Mouse (Mus musculus) embryo, embryonic 11 days (tissue): ENCODE measurements around the gene Mypop.

Experiments used
- DNase-seq: peaks from one replicate; pipeline ENCODE4 v3.0.0-alpha.2; 2015

Gene Mypop

DNA sequence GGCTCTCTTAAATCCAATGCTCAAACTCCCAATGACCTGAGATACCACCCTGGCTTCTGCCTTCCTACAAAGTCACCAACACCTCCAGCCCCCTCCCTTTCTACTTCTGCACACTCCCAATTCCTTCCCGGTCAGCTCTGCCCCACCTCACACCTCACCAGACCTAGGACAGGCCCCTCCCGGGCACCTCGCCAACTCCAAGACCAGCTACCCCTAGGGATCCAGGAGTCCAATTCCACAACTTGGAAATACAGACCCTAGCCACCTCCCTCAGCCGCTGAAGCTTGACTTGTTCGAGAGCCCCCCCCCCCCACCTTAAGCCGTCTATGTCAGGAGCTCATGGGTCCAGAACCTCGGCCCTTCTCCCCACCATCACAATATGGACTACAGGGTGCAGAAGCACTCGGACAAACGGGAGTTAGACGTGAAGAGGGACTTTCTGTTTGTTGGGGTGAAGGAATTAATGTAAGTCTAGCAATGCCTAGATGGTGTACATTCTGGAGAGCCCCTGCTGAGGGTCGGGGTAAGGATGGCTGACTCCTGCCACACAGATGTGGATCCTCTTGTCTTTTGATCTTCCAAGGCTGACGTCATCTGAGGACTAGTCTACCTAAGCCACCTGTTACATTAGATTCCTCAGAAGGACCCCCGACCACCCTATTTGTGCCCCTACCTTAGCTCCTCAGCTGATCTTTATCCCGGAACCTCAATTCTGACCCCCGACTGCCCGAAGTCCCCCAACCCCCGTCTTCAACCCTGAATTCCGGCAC lies 31.3 kb downstream of the Mypop start:
- no peak for DNase-seq

DNA sequence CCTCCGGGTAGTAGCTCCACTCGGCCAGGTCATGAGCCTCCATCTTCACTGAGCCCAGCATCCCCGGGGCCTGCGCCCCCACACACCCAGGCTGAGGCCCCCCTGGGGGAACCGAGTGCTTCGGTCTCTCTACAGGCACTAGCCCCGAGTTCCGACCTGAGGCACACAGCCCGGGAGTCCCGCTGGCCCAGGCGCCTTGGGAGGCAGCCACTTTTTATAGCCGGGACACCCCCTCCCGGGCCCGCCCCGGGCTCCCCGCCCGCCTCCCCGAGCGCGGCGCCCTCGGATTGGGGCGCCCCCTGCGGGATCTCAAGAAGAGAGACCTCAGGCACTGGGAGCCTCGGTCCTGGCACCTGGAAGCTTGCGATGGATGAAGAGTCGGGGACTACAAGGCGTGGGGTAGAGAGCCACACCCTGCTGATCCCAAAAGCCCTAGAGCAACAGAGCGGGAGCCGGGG lies 32.3 kb downstream of the Mypop start, which contains the start of gene Foxa3:
Gene Foxa3 (minus strand): TSS at position 182 of the 458 bp plus-strand sequence.
- DNase-seq: peak; percentile 24

DNA sequence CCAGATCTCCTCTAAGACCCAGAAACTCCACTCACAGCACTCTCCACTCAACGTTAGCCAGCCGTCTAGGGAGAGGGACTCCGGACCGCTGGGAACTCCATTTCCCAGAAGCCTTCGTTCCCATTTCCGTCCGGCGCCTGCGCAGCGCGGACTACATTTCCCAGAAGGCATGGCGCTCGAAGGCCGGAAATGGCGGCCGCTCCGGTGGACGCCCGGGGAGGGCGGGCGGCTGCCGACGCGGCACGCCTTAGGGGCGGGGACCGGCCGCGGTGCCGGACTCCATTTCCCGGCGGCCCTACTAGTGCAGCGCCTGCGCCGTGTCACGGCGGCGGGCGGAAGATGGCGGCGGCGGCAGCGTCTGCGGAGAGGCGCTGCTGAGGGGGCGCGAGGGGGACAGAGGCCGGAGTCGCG lies 33.1 kb downstream of the Mypop start, which contains the start of gene Sympk:
Gene Sympk (plus strand): TSS at position 282 of the 411 bp plus-strand sequence.
- DNase-seq: peak; percentile 99

DNA sequence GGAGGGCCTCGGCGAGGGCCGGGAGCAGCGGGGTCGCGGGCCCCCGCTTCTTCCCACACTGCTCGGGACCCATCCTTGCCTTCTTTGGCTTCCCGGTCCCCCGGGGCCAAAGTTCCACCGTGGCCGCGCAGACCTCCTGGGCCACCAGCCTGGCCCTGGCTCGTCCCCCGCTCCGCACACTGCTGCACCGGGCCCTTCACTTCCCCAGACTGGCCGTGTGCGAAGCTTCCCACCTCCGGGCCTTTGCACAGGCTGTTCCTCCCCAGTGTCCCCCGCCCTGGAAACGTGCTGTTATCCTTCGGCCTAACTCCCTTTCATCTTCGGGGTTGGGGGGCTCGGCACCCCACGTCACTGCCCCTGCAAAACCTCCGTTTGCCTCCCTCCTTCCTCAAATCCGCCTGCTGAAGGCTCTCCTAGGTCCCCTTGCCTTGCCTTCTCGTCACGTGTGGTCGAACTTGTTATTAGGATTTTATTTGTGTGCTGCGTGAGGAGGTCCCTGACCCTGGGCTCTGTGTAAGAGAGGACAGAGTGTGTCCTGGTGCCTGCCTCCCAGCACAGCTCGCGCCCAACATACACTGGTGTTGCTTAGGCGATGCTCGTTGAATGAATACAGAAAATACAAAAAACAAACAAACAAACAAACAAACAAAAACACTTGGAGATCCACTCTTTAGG lies 33.7 kb downstream of the Mypop start:
- peak; percentile 55 for DNase-seq

DNA sequence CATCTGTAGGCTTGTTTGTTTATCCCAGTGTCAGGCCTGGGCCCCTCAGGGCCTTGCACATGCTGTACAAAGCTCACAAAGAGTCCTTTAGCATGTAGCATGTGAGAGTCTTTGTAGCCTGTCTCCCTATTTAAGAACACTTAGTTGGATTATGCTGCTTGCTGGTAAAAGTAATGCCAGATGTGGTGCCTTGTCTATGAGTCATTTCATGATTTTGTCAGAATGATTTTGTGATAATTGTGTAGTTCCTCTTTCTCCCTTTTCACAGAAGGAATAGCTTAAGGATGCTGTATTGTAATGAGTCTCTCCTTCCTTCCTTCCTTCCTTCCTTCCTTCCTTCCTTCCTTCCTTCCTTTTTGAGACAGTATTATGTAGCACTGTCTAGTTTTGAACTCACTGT lies 37.0 kb downstream of the Mypop start:
- no peak for DNase-seq

DNA sequence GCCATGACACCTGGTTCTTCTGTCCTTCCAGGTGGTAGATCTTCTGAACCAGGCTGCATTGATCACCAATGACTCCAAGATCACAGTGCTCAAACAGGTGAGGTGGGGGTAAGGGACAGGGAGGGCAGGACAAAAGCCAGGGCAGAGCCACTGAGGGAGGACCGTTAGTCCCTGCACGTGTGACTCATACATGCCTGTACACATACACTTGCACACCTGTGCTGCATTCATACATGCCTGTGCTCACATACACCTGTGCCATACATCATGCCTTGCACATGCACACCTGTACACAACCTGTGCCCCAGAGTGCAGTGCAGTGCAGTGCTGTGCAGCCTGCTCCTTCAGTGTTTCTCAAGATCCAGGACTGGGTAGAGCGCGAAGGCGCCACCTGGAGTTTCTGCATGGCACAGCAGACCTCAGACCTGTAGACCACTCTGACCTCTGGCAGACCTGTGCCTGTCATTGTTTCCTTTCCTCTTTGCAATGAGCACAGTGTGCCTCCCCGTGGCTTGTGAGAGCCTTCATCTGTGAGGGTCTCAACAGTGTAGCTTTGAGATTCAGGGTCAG lies 38.1 kb downstream of the Mypop start:
- peak; percentile 73 for DNase-seq

DNA sequence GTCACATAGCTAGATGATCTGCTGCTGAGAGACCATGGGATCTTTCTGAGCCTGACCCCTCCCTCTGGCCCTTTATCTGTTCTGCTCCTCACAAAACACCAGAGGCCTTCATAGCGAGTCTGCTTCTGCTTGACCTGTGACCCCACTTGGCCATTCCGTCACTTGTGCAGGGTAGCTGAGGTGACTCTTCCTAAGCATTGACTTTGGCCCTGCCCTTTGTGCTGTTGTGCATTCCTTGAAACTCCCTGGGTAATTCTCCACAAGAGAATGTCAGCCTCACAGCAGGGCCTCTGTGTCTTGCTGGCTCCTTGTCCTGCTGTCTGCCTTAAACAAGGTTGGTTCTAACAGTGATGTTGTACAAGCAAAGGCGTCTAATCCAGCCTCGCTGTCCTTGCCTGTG lies 40.6 kb downstream of the Mypop start:
- DNase-seq: no peak

DNA sequence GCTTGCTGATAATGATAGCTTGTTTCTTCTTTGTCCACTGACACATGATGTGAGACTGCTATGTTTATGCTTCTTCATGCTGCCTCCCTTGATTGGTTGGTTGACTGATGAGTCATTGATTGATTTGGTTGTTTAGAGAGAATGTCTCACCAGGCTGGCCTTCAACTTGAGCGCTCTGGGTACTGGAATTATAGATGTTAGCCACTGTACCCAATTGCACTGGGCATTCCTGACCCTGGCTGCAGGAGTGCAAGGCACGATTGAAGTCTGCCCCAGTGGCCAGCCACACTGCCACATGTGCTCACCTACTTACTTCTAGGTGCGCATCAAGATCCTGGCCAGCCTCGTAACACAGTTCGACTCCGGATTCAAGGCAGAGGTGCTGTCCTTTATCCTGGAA lies 53.6 kb downstream of the Mypop start:
- DNase-seq: no peak

DNA sequence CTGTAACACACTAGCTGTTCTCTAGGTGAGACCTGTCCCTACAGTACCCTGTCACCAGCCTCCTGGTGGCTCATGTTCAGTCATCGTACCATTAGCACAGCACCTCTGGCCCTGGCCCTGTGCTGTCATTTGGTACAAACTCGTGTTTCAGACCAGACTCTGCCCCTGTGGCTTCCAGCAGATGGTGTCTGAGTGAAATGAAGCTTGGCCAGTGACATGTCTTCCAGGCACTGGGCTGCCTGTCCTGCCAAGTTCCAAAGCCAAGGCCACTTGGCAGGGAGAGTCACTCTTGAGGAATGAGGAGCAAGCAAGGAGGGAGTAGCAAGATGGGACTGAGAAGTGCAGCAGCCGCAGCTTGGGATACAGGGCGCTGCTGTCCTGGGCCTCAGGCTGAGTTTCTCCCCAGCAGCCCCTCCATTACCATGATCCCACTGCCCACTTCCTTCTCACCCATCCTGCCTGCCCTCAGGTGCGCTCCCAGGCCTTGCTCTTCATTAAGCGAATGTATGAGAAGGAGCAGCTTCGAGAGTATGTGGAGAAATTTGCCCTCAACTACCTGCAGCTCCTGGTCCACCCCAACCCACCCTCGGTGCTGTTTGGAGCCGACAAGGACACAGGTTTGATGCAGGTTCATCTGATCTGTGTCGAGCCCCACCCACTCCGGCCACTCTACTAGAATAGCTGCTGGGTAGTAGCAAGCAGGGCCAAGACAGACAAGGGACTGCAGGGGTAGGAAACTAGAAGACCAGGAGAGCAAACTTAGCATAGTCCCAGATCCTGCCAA lies 55.4 kb downstream of the Mypop start:
- no peak for DNase-seq

DNA sequence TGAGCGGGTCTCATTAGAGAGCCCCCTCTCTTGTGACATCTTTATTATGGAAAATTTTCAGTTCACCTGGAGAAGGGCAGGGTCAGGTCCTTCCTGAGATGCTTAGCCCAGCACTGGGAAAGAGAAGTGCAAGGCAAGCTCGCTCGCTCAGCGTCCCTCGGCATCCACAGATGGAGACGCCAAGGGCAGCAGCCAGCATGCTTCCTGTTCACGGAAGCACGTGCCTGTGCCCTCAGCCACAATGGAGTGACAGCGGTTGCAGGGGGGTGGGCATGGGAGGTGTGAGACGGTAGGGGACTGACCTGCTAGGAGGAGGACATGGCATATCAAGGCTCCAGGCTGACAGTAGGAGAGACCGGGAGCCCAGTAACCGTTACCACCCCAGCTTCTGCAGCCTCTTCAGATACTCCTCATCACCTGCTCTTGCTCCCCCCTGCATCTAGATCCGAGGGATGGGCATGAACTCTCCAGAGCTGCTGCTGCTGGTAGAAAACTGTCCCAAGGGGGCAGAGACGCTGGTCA lies 57.0 kb downstream of the Mypop start:
- DNase-seq: no peak

DNA sequence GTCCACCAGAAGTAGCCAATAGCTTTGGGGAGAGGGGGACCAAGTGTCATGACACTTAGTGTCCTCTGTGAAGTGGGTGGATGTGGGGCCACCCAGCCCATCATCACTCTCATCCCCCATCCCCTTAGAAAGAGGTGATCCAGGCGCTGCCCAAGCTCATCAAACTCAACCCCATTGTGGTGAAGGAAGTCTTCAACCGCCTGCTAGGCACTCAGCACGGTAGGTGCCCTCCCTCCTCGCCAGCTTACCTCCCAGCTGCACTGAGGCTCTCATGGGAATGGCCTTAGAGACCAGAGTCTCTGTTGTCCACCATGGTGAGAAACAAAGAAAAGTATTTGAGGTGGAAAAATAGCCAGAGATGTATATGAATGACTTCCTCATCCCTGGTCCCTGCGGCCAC lies 58.2 kb downstream of the Mypop start:
- DNase-seq: no peak

DNA sequence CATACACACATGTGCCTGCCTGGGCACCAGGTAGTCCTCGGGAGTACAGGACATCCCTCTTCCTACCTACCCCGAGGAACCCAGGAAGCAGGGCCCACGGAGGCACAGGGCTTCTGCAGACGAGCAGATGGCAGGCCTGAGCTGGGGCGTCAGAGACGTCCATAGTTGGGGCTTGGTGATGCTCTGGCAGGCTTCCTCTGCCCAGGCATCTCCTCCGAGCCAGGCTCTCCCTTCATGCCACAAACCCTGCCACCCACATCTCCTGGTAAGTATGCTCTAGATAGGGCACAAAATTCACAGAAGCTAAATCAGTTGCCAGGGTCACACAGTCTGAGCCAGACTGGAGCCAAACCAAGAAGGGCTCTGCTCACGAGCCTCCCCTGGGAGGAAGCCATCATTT lies 59.1 kb downstream of the Mypop start:
- DNase-seq: no peak

DNA sequence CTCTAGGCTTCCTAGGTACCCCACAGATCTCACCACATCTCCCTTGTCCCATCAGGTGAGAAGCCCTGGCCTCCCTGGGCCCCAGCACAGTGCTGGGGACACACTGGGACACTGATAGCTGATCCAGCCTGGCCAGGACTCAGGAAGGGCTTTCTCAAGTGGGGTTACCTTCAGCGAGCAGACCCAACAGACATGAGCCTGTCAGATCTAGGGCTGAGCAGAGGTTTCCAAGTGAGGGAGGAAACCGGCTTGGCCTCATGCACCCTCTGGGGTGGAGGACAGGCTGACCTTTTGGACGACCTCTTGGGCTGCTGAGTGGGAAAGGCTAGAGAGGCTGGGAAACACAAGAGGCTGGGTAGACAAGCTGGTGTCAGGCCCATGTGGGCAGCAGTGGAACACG lies 60.1 kb downstream of the Mypop start:
- no peak for DNase-seq
